Mouse (Mus musculus): ENCODE measurements around the gene Osbp2. TPM values are rescaled to one million over a fixed set of nuclear protein-coding genes. Genes with fewer than 3 reads are reported as not detected.
A peak's percentile ranks its signal among the peaks of the same experiment; 100 is the strongest.
"Not testable (repeated sequence)": the region's sequence is repeated elsewhere in the genome, so short reads cannot be mapped to it uniquely, and the experiment has no call there.

Gene Osbp2
- polyA plus RNA-seq (2017; shearing (Covaris generic)), result not detected

DNA sequence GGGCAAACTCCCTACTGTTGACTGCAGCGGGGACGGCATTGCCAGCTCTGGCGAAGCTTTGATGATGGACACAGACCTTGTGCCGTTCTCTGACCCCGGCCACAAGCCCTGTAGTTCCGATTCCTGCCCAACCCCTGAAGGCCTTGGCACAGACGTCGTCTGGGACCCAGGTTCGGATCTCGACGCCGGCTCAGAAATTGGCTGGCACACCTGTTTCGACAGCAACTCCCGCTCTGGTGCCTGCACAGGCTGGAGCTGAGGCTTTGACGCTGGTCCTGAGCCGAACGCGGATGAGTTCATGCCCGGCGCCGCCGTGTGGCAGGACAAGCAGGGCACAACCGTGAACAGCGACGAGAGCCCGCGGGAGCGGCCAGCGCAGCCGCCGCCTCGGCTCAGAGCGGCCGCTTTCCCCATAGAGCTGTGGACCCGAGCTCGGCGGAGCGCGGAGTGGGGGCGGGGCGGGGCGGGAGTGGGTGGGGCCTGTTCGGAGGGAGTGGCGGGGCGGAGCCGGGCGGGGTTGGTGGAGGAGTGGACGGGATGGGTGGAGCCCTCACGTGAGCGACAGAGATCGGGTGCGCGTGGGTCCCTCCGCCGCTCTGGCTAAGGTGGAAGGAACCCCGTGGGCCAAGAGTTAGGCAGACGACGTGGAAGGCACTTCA lies at the start of gene Osbp2:
Osbp2 (minus strand) TSS at position 450 of the 659 bp plus-strand sequence.
- ATAC-seq, result peak; percentile 43

DNA sequence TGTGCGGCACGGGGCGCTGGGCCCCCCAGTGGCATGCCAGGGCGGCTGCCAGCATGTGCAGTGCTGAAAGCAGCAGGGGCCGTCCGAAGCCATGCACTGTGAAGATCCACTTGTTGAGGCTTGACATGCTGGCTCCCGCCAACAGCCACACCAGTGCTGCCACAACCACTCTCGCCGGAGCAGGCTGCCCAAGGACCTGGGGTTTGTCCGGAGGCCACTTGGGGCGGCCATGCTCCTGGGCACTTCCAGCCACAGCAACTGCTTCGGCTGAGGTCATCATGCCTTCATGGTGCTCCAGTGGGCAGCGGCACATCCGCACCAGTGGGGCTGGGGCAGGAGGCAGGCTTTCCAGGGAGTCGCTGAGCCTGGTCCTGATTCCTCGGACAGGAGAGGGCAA lies 49.2 kb upstream of the Osbp2 start:
- ATAC-seq, result no peak

DNA sequence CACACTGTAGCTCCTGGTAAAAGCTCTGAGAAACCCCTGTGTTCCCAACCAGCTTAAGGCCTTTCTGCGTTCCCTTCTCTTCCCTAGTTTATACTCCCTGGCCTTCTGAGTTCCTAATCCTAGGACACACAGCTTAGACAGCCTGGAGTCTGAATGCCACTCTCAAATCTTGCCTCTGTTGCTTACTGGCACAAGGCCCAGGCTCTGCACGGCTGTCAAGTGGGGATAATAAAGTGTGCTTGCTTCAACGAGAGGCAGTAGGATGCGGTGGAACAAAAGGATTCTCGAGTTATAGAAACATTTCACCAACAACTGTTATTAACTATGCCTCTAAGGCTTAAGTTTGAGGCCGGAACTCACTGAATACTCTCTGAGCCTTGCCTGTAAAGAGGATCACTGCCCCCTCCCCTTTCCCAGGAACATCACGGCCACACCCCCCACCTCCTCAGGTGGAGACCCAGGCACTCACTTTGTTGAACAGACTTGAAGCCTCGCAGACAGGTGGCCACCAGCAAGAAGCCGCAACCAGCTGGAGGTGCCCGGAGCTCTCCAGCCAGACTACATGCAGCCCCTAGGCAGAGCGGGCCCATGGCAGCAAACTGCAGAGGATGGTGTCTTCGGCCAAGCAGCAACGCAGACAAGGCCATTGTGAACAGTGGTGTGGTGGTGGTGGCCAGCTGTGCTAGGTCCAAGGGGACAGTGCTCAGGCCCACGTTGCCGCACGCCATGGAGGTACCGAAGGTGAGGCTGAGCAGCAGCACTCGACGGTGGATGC lies 48.6 kb upstream of the Osbp2 start:
- ATAC-seq, result no peak

DNA sequence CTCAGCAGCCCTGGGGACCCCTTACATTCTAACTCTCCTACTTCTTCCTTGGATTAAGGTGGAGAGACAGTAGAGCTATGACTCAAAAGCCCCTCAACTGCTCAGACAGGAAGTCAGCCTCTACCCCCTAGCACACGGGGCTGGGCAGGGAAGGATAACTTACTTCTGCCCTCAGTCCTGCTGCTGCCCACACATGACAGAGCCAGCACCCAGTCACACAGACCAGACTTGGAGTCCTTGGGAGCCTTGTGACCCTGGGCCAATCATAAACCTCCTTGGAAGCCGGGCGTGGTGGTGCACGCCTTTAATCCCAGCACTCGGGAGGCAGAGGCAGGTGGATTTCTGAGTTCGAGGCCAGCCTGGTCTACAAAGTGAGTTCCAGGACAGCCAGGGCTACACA lies 47.7 kb upstream of the Osbp2 start:
- not testable (repeated sequence) for ATAC-seq

DNA sequence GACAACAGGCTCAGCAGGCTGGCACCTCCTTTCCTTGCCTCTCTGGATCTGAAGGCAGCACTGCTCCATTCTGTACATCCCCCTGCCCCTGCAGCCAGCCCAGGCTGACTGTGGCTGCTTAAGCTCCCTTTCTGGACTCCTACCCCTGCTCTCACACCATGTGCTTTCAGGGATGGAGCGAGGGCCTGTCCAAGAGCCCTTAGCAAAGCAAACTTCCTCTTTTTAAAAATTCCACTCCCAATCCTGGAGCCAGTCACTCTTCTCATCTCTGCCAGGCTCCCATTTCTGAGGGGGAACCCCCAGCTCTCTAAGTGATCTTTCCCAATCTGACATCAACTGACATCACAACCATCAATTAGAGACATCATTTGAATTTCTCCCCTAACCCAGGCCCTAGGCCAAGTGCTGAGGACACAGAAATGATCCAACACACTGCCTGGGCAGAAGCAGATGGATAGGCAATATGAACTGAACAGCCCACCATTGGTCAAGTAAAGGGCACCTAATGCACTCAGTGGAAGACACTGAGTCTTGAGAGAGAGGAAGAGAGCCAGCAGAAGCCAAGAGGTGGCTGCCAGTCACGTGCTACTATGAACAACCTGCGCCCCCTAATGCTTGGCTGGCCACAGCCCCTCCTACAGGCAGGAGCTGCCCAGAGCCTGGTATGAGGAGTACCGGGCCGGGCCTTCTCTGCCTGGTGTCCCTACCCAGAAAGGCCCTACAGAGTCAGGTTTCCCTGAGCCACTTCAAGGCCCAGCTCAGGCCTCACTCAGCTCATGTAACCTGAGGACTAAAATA lies 47.0 kb upstream of the Osbp2 start:
- no peak for ATAC-seq

DNA sequence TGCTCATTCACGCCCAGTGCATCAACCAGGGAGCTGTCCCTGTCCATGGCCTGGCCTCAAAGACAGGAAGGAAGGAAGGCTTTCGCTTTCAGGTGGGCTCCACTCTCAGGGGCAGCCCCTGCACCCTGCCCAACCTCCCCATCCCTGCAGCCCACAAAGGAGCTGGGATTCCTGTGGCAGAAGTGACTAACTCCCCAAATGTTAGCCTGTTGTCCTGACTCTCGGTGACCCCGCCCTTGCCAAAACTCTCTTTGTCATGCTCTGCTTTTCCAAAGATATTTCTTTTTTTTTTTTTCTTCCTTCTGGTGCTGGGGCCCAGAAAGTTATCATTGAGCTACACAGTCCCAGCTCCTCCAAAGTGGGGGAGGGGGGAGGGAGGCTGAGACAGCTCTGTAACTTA lies 45.5 kb upstream of the Osbp2 start:
- ATAC-seq, result no peak

DNA sequence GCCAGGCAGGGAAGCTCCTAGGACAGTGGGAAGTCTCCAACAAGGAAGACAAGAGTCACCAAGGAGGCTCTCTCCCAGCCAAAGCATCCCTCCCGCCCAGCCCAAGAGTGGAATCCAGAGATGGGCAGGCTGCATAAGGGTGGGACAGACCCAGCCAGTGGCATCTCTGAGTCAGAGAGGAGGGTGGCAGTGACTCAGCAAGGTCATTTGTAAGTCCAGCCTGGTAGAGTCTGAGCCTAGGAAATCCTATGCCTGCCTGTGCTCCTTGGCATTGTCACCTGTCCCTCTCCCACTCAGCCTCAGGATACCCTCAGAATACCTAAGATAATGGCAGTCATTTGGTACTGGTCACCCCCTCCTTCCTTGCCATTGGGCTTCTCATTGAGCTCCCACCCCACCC lies 41.7 kb upstream of the Osbp2 start:
- ATAC-seq, result no peak

DNA sequence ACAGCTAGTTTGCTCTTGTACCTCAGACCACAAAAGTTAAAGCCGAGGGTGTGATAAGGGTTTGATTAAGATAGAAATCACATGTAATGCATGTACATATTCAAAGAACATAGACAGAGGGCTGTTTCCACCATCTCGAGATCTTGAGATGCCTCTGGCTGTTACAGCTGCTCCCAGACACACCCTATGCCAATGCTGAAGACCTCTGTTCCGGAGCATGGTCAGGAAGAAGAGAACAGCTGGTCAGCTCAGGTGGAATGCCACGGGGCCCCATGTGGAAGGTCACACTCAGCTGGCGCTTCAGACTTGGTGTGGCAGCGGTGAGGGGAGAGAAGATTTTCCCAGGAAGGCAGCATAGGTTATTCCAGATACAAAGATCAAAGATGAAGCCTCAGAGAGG lies 41.0 kb upstream of the Osbp2 start:
- ATAC-seq, result no peak

DNA sequence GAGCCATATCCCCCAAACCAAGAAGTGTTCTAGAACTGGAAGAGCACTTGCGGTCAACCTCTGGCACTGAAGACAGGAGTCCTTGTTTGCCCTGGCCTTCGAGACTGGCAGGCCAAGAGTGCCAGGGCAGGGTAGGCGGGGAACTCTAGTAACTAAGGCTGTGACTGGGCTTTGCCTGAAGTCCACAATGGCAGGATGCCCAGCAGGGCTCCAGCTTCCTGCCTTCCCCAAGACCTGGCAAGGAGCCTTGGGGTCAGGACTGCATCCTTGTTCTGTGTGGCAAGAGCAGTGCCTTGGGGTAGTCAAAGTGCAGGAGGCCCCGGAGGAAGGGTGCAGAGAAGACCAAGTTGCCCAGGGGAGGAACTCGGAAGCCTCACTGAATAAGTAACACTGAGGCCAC lies 39.3 kb upstream of the Osbp2 start:
- ATAC-seq, result no peak

DNA sequence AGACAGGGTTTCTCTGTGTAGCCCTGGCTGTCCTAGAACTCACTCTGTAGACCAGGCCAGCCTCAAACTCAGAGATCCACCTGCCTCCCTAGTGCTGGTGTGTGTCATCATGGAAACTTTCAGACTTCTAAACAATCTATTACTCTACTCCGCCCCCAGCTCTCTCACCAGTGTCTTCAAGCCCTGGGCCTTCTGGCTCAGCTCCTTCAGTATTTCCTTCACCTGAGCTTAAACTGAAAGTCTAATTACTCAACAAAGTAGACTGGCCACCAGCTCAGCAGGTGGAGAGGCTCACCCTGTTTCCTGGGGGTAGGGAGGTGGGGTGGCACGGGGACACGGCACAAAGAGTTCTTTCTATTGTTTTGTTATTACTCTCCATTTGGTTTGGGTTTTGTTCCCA lies 38.8 kb upstream of the Osbp2 start:
- no peak for ATAC-seq

DNA sequence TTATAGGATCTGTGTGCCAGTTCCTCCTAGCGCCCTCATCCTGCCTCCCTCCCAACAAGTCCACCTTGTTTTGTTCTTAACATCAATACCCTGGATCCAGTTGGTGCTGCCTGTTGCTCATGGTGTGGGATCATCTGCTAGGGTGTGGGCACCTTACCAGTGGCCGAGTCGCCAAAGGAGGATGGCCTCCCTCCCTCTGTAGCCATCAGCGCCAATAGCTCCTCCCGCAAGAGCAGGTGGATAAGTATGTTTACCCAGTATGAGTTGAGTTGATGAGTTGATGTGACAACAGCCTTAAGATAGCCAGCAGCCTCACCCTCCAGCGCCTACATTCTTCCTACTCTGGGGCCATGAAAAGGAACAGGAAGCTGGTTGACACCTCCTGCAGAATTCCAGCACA lies 36.6 kb upstream of the Osbp2 start:
- ATAC-seq, result no peak

DNA sequence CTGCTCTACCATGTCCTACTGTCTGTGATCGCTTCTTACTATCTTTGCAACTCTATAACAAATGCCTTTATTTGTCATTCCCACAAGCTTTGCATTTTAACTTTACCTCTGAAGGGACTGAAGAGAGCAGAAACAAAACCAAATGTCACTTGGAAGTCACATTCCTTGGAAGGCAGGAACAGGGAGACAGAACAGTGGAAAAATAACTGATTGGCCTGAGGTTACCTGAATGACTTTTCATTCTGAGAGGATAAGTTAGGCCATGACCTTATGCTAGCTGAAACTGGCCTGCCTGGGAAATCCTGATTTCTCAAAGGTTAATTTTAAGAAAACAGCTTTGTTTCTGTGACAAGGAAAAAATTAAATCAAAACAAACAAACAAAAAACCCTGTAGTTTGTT lies 32.2 kb upstream of the Osbp2 start:
- ATAC-seq, result no peak

DNA sequence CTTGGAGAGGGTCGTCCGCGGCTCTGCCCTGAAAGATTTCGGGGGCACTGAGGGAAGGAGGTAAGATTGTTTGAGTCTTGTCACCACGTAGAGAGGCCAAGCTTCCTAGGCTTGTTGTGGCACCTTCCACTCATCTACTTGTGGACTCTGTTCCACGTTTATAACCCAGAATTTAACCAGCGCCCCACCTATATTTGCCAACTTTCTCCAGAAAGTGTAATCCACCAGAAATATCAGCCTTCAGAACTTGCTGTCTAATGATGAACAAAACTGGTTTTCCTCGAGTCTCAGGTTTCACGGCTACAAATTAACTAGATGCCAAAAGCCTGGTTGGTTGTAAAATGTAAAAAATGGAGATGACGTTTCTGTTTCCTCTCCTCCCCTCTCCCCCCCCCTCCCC lies 31.8 kb upstream of the Osbp2 start:
- no peak for ATAC-seq

DNA sequence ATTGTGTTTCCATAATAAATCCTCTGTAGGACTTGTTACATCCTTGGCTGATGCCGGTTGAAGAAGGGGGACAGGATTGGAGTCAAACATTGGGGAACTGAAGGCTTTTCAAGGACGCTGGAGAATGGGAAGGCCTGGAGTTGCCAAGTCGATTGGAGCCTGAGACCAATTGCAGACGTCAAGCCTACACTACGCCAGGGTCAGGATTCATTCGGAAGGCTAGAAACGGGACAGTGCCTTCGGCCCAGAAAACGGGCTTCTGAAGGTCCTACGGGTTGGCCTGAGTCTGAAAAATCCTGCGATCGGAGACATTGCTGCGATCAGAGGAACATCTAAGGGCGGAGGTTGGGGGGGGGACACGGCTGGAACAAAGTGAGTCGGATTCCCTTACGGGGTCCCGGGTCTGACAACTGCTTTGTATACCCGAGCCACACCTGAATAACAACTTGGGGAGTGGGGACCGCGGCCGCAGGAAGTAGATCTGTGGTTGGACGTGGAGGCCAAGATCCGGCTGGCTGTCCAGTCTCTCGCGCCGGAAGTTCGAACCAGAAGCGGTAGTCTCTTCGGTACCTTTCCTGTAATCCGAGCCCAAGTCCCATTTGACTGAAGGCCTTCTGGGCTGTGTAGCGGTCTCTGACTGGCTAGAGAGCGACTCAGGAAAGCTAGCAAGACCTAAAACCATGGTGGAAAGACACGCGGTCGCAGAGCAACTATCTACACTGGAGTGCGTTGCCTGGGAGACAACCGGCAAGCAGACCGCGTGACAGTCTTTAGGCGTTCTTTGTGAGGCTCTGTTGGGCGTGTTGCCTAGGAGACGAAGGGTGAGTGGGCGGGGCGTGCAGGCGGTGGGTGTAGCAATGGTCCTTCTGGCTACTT lies 30.9 kb upstream of the Osbp2 start, which contains the start of the genes 4921536K21Rik and Dusp18:
4921536K21Rik (minus strand) TSS at position 693 of the 876 bp plus-strand sequence.
Dusp18 (plus strand) TSS at position 835 of the 876 bp plus-strand sequence.
- ATAC-seq, result peak; percentile 84

DNA sequence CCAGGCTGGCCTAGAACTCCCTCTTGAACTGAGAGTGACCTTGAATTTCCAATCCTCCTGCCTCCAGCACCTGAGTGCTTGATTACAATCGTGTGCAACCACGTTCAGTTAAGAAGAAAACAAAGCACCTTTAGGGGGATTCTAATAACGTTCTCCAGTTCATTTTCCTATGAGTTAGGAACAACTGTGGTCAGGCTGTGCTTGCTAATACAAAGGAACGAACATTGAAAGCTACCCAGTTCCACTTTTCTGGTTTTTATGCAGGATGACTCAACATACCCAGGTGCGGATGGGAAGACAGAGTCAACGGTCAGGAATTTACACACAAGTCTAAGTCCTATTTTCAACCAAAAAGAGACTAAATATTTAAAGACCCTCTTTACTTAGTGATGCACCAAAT lies 30.3 kb upstream of the Osbp2 start:
- no peak for ATAC-seq

DNA sequence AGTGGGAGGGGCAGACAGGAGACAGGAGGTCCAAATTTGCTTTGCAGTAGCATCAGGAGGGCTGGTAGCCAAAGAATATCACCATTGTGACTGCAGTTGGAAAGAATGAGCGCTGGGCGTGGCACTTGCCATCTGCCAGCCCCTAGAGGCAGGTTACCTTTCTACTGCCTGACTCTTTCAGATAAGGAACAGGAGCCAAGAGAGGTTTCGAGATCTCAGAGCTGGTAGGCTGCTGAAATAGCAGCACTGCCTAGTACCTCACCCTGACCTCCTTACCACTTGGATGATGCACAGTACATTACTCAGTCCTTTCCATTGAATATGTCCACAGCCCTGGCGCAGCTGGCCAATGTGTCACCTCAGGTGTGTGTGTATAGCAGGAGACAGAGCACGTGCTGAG lies 23.6 kb upstream of the Osbp2 start:
- no peak for ATAC-seq

DNA sequence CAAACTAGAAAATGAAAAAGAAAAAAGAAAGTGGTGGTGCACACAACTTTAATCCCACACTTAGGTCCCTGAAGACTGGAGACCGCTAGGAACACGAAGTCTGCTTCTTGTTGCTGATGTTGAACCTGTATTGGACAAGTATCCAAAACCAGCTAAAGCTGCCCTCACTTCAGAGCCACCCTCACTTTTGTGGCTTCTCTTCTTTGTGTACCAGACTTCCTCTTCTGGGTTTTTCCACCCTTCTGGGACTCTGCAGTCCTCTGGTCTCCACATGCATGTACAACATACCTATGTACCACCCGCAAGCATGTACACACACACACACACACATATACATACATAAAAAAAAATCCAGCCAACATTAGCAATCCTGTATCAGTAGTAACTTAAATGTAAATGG lies 20.0 kb upstream of the Osbp2 start:
- no peak for ATAC-seq

DNA sequence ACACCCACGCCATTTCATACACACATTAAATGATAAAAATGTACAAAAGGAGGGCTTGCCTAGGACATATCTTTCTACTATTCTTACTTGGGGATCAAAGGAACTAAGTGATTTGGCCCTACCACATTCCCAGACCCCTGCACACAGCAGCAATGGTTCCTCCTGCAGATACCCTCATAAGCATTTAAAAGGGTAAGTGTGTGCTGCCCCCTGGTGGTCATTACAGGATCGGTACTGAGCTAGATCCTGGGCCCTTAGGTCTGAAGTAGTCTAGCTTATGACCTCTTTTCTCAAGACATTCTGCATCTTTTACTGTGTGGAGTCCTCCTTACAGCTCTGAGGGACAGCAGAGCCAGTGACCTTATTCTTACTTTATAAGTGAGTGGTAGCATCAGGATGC lies 16.1 kb upstream of the Osbp2 start:
- no peak for ATAC-seq

DNA sequence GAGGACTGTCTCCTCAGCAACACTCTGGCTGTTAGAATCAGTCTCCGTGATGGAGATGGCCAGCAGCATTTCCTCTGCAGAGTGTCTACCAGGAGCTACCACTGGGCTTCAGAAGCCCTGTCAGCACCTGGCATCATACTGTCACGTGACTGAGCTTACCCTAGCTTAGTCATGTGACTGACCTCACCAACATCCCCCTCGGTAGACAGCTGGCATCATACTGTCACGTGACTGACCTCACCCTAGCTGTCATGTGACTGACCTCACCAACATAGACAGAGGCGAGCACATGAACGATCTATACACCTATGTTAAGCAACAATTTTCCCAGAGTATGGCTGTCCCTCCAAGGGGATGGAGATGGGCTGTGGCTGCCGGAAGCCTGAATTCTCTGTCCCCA lies 15.0 kb upstream of the Osbp2 start:
- ATAC-seq, result no peak

DNA sequence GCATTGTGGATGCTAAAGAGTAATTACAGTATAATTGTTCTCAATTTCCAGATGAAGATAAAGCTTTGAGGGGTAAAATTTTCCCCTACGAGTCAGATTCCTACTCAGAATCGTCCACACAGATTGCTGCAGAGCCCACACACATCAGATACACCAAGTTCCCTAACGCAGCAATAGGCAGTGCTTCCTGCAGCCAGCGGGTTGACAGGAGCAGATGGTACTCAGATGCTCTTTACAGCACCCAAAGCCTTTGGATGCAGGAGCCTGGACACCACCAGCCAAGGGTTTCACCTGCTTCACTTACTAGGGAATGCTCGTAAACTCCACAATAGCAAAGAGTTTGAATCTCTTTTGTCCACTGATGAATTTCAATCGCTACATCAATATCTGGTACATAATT lies 12.7 kb upstream of the Osbp2 start:
- no peak for ATAC-seq

DNA sequence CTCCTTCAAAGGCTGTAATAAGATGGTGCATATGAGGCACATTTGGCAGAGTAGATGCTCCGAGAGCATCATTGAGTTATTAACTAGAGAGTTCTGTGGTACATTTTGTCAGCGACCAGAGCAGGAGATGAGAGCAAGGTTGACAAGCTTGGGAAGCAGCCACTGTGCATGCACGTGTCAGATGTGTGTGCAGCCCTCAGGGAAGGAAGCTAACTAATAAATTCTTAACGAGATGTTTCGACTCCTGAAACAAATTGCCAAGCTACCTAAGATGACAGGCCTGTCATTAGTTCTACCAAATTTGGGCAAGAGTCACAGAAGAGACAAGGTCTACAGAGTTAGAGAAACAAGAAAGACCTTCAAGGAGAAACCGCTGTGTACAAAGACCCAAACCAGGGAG lies 640 bp upstream of the Osbp2 start:
- no peak for ATAC-seq

DNA sequence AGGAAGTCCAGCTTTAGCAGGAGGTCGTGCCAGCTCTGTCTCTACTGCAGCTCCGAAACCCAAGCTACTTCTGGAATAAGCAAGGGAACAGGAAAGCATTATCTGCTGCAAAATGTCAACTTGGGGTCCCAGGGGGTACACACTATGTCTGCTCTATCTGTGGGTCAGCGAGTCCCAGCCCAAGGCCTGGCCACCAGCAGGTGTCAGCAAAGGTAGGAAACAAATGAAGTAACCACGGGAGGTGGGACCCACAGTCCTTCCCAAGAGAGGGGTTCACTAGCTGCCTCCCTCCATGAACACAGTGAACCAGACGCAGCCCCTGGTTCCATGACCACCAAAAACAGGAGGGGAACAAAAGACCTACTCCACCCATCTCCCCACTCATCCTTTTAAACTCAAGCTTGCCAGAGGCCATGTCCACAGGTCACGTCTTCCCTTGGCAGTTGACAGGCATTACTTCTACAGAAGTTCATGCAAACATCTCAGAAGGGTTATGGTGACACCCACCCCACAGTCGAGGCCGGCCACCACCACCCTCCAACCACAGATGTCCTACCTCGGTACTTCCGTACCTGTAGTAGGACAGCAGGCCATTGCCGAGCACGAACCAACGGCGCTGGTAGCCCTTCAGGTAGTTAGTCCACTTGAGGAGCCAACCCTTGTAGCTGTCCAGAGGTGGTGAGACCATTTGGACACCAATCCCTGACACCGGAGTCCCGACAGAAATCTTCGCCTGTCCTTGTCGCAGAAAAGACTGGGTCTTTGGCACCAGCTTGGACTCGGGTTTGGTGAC lies 846 bp downstream of the Osbp2 start:
- no peak for ATAC-seq

All from activated CD4-positive, CD25-positive, alpha-beta regulatory T cell, adult 4 months (primary cell).